Mouse (Mus musculus): ENCODE results near the gene Gm5447.

Gene Gm5447

GRCm38 (mm10) chr13:30987686-30988085 is 13.7 kb downstream of the Gm5447 start:
- no peak for DNase-seq

DNA sequence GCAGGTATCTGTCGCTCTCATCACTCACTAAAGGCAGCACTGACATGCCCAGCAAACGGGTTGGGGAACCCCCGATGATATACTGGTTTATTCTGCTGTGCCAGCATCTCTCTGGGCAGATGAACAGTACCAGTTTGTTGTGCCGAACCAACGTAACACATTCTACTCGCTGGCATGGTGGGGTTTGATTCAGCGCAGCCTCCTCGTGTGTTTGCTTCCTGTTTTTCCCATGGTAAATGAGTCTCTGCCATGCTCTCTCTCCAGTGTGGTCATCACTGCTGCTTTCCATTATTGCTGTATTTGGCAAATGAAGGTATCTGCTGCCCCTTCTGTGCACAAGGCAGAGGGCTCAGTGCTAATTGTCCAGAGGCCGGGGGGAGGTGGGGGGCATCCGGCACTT is 15.7 kb downstream of the Gm5447 start:
- DNase-seq = no peak

GRCm38 (mm10) chr13:30990233-30990632 is 16.2 kb downstream of the Gm5447 start:
- no peak for DNase-seq

GRCm38 (mm10) chr13:30993819-30994218 is 19.8 kb downstream of the Gm5447 start:
- DNase-seq = peak; percentile 61

- DNase-seq = no peak
These were observed 20.4 kb downstream of the Gm5447 start for GRCm38 (mm10) chr13:30994249-30994858.

DNA sequence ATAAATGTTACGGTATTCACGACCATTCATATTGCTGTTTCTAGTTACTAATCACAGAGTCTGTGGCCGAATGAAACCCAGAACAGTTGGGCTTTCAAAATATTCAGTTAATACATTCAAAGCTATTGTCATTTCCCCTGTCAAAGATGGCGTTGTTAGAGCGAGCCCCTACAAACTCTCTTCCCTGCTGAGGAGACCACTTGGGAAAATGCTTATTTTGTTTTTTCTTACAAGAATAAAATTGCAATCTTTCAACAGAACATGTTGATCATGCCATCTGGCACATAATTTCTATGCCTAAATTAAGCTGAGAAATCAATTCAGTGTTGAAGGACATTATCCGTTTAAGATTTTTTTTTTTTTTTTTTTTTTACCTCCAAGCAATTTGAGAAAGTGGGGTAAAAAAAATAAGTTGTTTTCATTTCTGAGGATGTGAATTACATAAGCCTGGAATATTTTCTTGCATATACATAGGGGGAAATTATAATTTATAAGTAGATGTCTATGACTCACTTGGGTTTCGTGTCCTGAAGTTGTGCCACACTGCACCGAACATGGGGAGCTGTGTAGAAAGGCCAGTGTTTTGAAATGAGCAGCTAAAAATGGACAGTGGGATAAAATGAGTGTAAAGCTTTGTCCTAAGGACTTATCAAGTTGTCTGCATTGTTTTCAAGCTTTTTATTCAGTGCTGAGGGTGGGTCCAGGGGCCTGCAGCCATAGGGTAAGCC is 23.7 kb downstream of the Gm5447 start:
- DNase-seq = no peak

DNA sequence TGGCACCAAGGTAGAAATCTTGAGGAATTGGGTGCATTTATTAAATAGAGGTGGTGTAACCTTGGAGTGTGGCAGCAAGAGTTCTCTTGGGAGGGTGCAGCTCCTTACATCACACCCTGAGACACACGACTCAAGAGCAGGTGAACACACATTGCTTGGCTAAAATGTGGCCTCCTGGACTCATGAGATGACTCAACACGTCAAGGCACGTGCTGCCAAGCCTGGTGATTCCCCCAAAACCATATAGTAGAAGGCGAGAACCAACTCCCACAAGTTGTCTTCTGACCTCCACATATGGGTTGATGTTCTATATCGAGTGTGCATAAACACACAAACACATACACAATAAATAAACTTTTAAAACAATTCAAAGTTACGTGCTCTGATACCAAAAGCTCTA is 25.8 kb downstream of the Gm5447 start:
- DNase-seq = no peak

DNA sequence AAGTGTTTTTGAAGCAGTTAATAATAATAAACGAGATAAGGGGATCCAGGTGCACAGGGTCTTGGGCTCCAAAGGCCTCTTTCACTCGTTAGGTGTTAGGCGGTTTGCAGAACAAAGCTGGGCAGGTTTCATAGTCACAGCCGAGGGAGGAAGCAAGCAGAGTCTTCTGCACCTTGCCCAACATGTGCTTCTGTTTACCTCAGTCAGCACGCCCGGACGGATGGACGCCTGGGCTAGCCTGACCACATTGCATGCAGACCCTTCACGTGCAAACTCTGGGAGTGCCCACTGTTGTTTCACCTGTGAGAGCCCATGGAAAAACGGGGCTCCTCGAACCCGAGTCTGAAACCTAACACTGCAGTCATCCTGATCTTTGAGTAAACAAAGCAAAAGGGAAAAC is 30.5 kb downstream of the Gm5447 start:
- no peak for DNase-seq

DNA sequence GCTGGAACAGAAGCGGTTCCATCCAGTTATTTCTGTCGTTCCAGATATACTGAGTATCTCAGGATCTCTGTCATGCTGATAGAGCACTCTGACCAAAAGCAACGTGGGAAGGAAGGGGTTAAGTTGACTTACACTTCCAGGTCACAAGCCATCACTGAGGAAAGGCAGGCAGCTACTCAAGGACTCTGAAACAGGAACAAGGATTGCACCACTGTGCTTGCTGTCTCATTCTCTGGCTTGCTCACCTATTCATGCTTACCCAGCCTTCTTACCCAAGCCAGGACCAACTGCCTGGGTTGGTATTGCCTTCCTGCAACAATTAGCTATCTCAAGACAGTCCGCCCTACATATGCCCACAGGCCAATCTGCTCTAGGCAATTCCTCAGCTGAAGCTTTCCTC is 31.0 kb downstream of the Gm5447 start:
- no peak for DNase-seq

- DNase-seq = no peak
These were observed 43.5 kb downstream of the Gm5447 start for GRCm38 (mm10) chr13:31017545-31017944.

- peak; percentile 2 for DNase-seq
These were observed 47.5 kb downstream of the Gm5447 start for GRCm38 (mm10) chr13:31021514-31021913.

- peak; percentile 15 for DNase-seq
These were observed 47.9 kb downstream of the Gm5447 start for GRCm38 (mm10) chr13:31021927-31022326.

DNA sequence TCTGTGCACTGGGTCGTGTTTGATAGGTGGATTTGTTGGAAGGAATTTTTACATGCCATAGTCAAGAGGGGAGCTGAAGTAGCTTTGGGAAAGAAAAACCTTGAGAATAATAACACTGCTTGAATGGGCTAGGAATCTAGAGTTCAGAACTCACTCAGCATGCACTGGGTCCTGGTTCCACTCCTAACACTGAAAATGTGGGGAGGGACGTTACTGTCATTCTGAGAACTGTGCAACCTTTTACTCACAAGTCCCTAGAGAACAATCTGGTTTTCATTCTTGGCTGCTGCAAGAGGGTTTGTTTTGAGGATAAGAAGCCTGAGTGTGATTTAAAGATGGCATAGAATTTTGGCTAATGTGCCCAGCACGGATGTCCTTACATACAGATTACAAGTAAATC is 49.7 kb downstream of the Gm5447 start:
- no peak for DNase-seq
